Mouse (Mus musculus): ENCODE data around the gene Dhrs4.

The Dhrs4 gene

GRCm38 (mm10) chr14:55484430-55485085, 6.0 kb downstream of the Dhrs4 start:
- DNase-seq (ENCODE audit: low read depth, low spot score): no peak

- no peak for DNase-seq (ENCODE audit: low read depth, low spot score)
Measured at GRCm38 (mm10) chr14:55486836-55487235, 8.3 kb downstream of the Dhrs4 start.

GRCm38 (mm10) chr14:55490361-55491201, 12.0 kb downstream of the Dhrs4 start, which contains the start of gene Carmil3:
Carmil3 (plus strand) TSS chr14:55490651.
- no peak for DNase-seq (ENCODE audit: low read depth, low spot score)

GRCm38 (mm10) chr14:55491291-55491833, 12.8 kb downstream of the Dhrs4 start:
- peak; percentile 36 for DNase-seq (ENCODE audit: low read depth, low spot score)

GRCm38 (mm10) chr14:55492103-55492502, 13.5 kb downstream of the Dhrs4 start:
- DNase-seq (ENCODE audit: low read depth, low spot score): peak; percentile 4

- no peak for DNase-seq (ENCODE audit: low read depth, low spot score)
Measured at GRCm38 (mm10) chr14:55495509-55496240, 17.1 kb downstream of the Dhrs4 start.

GRCm38 (mm10) chr14:55496761-55497448, 18.3 kb downstream of the Dhrs4 start:
- DNase-seq (ENCODE audit: low read depth, low spot score): no peak

- peak; percentile 80 for DNase-seq (ENCODE audit: low read depth, low spot score)
Measured at GRCm38 (mm10) chr14:55497449-55497821, 18.9 kb downstream of the Dhrs4 start.

GRCm38 (mm10) chr14:55505612-55506011, 27.1 kb downstream of the Dhrs4 start:
- no peak for DNase-seq (ENCODE audit: low read depth, low spot score)

- no peak for DNase-seq (ENCODE audit: low read depth, low spot score)
Measured at GRCm38 (mm10) chr14:55507801-55508200, 29.2 kb downstream of the Dhrs4 start.

GRCm38 (mm10) chr14:55509540-55509939, 31.0 kb downstream of the Dhrs4 start:
- no peak for DNase-seq (ENCODE audit: low read depth, low spot score)

- DNase-seq (ENCODE audit: low read depth, low spot score): no peak
Measured at GRCm38 (mm10) chr14:55510125-55510731, 31.7 kb downstream of the Dhrs4 start, which contains the start of gene Cpne6. Cpne6 (plus strand) TSS chr14:55510445.

- no peak for DNase-seq (ENCODE audit: low read depth, low spot score)
Measured at GRCm38 (mm10) chr14:55511037-55511436, 32.5 kb downstream of the Dhrs4 start.

- DNase-seq (ENCODE audit: low read depth, low spot score): no peak
Measured at GRCm38 (mm10) chr14:55513927-55514326, 35.4 kb downstream of the Dhrs4 start.

- no peak for DNase-seq (ENCODE audit: low read depth, low spot score)
Measured at GRCm38 (mm10) chr14:55515846-55516245, 37.3 kb downstream of the Dhrs4 start.

GRCm38 (mm10) chr14:55518897-55519296, 40.3 kb downstream of the Dhrs4 start:
- no peak for DNase-seq (ENCODE audit: low read depth, low spot score)

- DNase-seq (ENCODE audit: low read depth, low spot score): no peak
Measured at GRCm38 (mm10) chr14:55519604-55520003, 41.0 kb downstream of the Dhrs4 start.

- DNase-seq (ENCODE audit: low read depth, low spot score): no peak
Measured at GRCm38 (mm10) chr14:55520451-55521361, 42.1 kb downstream of the Dhrs4 start.

- DNase-seq (ENCODE audit: low read depth, low spot score): no peak
Measured at GRCm38 (mm10) chr14:55524062-55524461, 45.5 kb downstream of the Dhrs4 start.

- DNase-seq (ENCODE audit: low read depth, low spot score): no peak
Measured at GRCm38 (mm10) chr14:55524785-55525184, 46.2 kb downstream of the Dhrs4 start, which contains the start of gene Nrl. Nrl (minus strand) TSS chr14:55524981.
